Mouse (Mus musculus): ENCODE results near the gene Arntl2. TPM values are rescaled to one million over a fixed set of nuclear protein-coding genes. Genes with fewer than 3 reads are reported as not detected.

Arntl2 gene
- total RNA-seq, 1 experiment: 8.4 TPM

GRCm38 (mm10) chr6:146834342-146834741 is 38.5 kb downstream of the Arntl2 start:
- Histone ChIP-seq H3K9ac (ENCODE audit: insufficient read depth, low read depth, low read length, poor library complexity, severe bottlenecking) (no peak overlapping the region), H3K4me1 (ENCODE audit: control insufficient read depth in 2 of 2, insufficient read depth in 2 of 2, low read length in 2 of 2, poor library complexity in 1 of 2) (no peaks in the 10 kb centered on the region), H3K36me3 (ENCODE audit: control insufficient read depth, insufficient read depth, low read length, poor library complexity, severe bottlenecking) (no peaks in the 10 kb centered on the region), H3K4me3 (ENCODE audit: insufficient read depth in 1 of 2, low read depth in 1 of 2, low read length in 2 of 2, poor library complexity in 1 of 2, severe bottlenecking in 1 of 2) (no peak overlapping the region), H3K27ac (ENCODE audit: insufficient read depth, low read depth, low read length, poor library complexity, severe bottlenecking) (no peak overlapping the region), H3K9me3 (ENCODE audit: control insufficient read depth, insufficient read depth, low read depth, low read length) (no peaks in the 10 kb centered on the region)
- in situ Hi-C loops (cut with MboI; ENCODE audit: low sequenced_read_pairs in 2 of 2, unreplicated experiment in 2 of 2): no loop called here
- DNase-seq (ENCODE audit: low read depth, low spot score): no peak
- TF ChIP-seq ZC3H11A (IDR thresholded peaks at IDR 0.05; ENCODE audit: borderline replicate concordance, low read depth, low read length): no peak
- no peak for TF ChIP-seq MAFK (IDR thresholded peaks at IDR 0.05; ENCODE audit: insufficient read depth, low read depth, low read length)

GRCm38 (mm10) chr6:146835784-146836183 is 39.9 kb downstream of the Arntl2 start:
- Histone ChIP-seq H3K9ac (ENCODE audit: insufficient read depth, low read depth, low read length, poor library complexity, severe bottlenecking) (no peak overlapping the region), H3K36me3 (ENCODE audit: control insufficient read depth, insufficient read depth, low read length, poor library complexity, severe bottlenecking) (no peaks in the 10 kb centered on the region), H3K4me3 (ENCODE audit: insufficient read depth in 1 of 2, low read depth in 1 of 2, low read length in 2 of 2, poor library complexity in 1 of 2, severe bottlenecking in 1 of 2) (no peak overlapping the region), H3K4me1 (ENCODE audit: control insufficient read depth in 2 of 2, insufficient read depth in 2 of 2, low read length in 2 of 2, poor library complexity in 1 of 2) (no peaks in the 10 kb centered on the region), H3K27ac (ENCODE audit: insufficient read depth, low read depth, low read length, poor library complexity, severe bottlenecking) (no peak overlapping the region), H3K9me3 (ENCODE audit: control insufficient read depth, insufficient read depth, low read depth, low read length) (no peaks in the 10 kb centered on the region)
- in situ Hi-C loops (cut with MboI; ENCODE audit: low sequenced_read_pairs in 2 of 2, unreplicated experiment in 2 of 2): no loop called here
- TF ChIP-seq ZNF384 (IDR thresholded peaks at IDR 0.05; ENCODE audit: low read depth, low read length): no peak
- TF ChIP-seq ZC3H11A (IDR thresholded peaks at IDR 0.05; ENCODE audit: borderline replicate concordance, low read depth, low read length): no peak
- no peak for TF ChIP-seq CHD2 (IDR thresholded peaks at IDR 0.05; ENCODE audit: low read depth, low read length)
- no peak for TF ChIP-seq MAFK (IDR thresholded peaks at IDR 0.05; ENCODE audit: insufficient read depth, low read depth, low read length)
- no peak for TF ChIP-seq HCFC1 (IDR thresholded peaks at IDR 0.05; ENCODE audit: borderline replicate concordance, insufficient read depth, low read length)
- DNase-seq (ENCODE audit: low read depth, low spot score): no peak

GRCm38 (mm10) chr6:146837316-146837715 is 41.5 kb downstream of the Arntl2 start:
- Histone ChIP-seq H3K9me3 (ENCODE audit: control insufficient read depth, insufficient read depth, low read depth, low read length) (no peaks in the 10 kb centered on the region), H3K27ac (ENCODE audit: insufficient read depth, low read depth, low read length, poor library complexity, severe bottlenecking) (no peak overlapping the region), H3K4me1 (ENCODE audit: control insufficient read depth in 2 of 2, insufficient read depth in 2 of 2, low read length in 2 of 2, poor library complexity in 1 of 2) (no peaks in the 10 kb centered on the region), H3K4me3 (ENCODE audit: insufficient read depth in 1 of 2, low read depth in 1 of 2, low read length in 2 of 2, poor library complexity in 1 of 2, severe bottlenecking in 1 of 2) (no peak overlapping the region), H3K9ac (ENCODE audit: insufficient read depth, low read depth, low read length, poor library complexity, severe bottlenecking) (no peak overlapping the region), H3K36me3 (ENCODE audit: control insufficient read depth, insufficient read depth, low read length, poor library complexity, severe bottlenecking) (no peaks in the 10 kb centered on the region)
- no peak for DNase-seq (ENCODE audit: low read depth, low spot score)
- no peak for TF ChIP-seq ZC3H11A (IDR thresholded peaks at IDR 0.05; ENCODE audit: borderline replicate concordance, low read depth, low read length)
- TF ChIP-seq HCFC1 (IDR thresholded peaks at IDR 0.05; ENCODE audit: borderline replicate concordance, insufficient read depth, low read length): no peak
- TF ChIP-seq CHD2 (IDR thresholded peaks at IDR 0.05; ENCODE audit: low read depth, low read length): no peak
- no peak for TF ChIP-seq ZNF384 (IDR thresholded peaks at IDR 0.05; ENCODE audit: low read depth, low read length)
- in situ Hi-C loops (cut with MboI; ENCODE audit: low sequenced_read_pairs in 2 of 2, unreplicated experiment in 2 of 2): no loop called here

GRCm38 (mm10) chr6:146838366-146838765 is 42.5 kb downstream of the Arntl2 start:
- TF ChIP-seq ZNF384 (IDR thresholded peaks at IDR 0.05; ENCODE audit: low read depth, low read length) (no peak), CHD2 (IDR thresholded peaks at IDR 0.05; ENCODE audit: low read depth, low read length) (no peak), MAFK (IDR thresholded peaks at IDR 0.05; ENCODE audit: insufficient read depth, low read depth, low read length) (no peak), ZC3H11A (IDR thresholded peaks at IDR 0.05; ENCODE audit: borderline replicate concordance, low read depth, low read length) (no peak), HCFC1 (IDR thresholded peaks at IDR 0.05; ENCODE audit: borderline replicate concordance, insufficient read depth, low read length) (no peak)

GRCm38 (mm10) chr6:146838863-146839262 is 43.0 kb downstream of the Arntl2 start:
- in situ Hi-C loops (cut with MboI; ENCODE audit: low sequenced_read_pairs in 2 of 2, unreplicated experiment in 2 of 2): no loop called here
- Histone ChIP-seq H3K36me3 (ENCODE audit: control insufficient read depth, insufficient read depth, low read length, poor library complexity, severe bottlenecking) (no peaks in the 10 kb centered on the region), H3K9me3 (ENCODE audit: control insufficient read depth, insufficient read depth, low read depth, low read length) (no peaks in the 10 kb centered on the region), H3K9ac (ENCODE audit: insufficient read depth, low read depth, low read length, poor library complexity, severe bottlenecking) (no peak overlapping the region), H3K27ac (ENCODE audit: insufficient read depth, low read depth, low read length, poor library complexity, severe bottlenecking) (no peak overlapping the region), H3K4me1 (ENCODE audit: control insufficient read depth in 2 of 2, insufficient read depth in 2 of 2, low read length in 2 of 2, poor library complexity in 1 of 2) (no peaks in the 10 kb centered on the region), H3K4me3 (ENCODE audit: insufficient read depth in 1 of 2, low read depth in 1 of 2, low read length in 2 of 2, poor library complexity in 1 of 2, severe bottlenecking in 1 of 2) (no peak overlapping the region)
- no peak for TF ChIP-seq HCFC1 (IDR thresholded peaks at IDR 0.05; ENCODE audit: borderline replicate concordance, insufficient read depth, low read length)
- TF ChIP-seq ZC3H11A (IDR thresholded peaks at IDR 0.05; ENCODE audit: borderline replicate concordance, low read depth, low read length): no peak
- no peak for TF ChIP-seq ZNF384 (IDR thresholded peaks at IDR 0.05; ENCODE audit: low read depth, low read length)
- no peak for TF ChIP-seq MAFK (IDR thresholded peaks at IDR 0.05; ENCODE audit: insufficient read depth, low read depth, low read length)
- no peak for TF ChIP-seq CHD2 (IDR thresholded peaks at IDR 0.05; ENCODE audit: low read depth, low read length)
- no peak for DNase-seq (ENCODE audit: low read depth, low spot score)

More at GRCm38 (mm10) chr6:146838366-146838765, 42.5 kb downstream of the Arntl2 start:
- H3K9ac ChIP-seq (ENCODE audit: insufficient read depth, low read depth, low read length, poor library complexity, severe bottlenecking): no peak overlapping the region
- no peaks in the 10 kb centered on the region for H3K4me1 ChIP-seq (ENCODE audit: control insufficient read depth in 2 of 2, insufficient read depth in 2 of 2, low read length in 2 of 2, poor library complexity in 1 of 2)
- no peaks in the 10 kb centered on the region for H3K36me3 ChIP-seq (ENCODE audit: control insufficient read depth, insufficient read depth, low read length, poor library complexity, severe bottlenecking)
- no peak overlapping the region for H3K27ac ChIP-seq (ENCODE audit: insufficient read depth, low read depth, low read length, poor library complexity, severe bottlenecking)
- DNase-seq (ENCODE audit: low read depth, low spot score): no peak
- H3K9me3 ChIP-seq (ENCODE audit: control insufficient read depth, insufficient read depth, low read depth, low read length): no peaks in the 10 kb centered on the region
- H3K4me3 ChIP-seq (ENCODE audit: insufficient read depth in 1 of 2, low read depth in 1 of 2, low read length in 2 of 2, poor library complexity in 1 of 2, severe bottlenecking in 1 of 2): no peak overlapping the region
- in situ Hi-C loops (cut with MboI; ENCODE audit: low sequenced_read_pairs in 2 of 2, unreplicated experiment in 2 of 2): no loop called here
